Mouse (Mus musculus) hindbrain, embryonic 12.5 days (tissue): Measurements from ENCODE around the gene Pnkd. TPM values are rescaled to one million over a fixed set of nuclear protein-coding genes. Genes with fewer than 3 reads are reported as not detected.
"Not testable (repeated sequence)": the region's sequence is repeated elsewhere in the genome, so short reads cannot be mapped to it uniquely, and the experiment has no call there.

Source experiments
- ATAC-seq: fragments of 200-750 bp; cut with Nextera tagmentation; 2 replicates; pipeline ENCODE4 v1.8.0; 2017; ENCODE audit warnings: moderate TSS enrichment; ENCODE audit not compliant: low FRiP score
- H3K27ac ChIP-seq: fragments of 300-500 bp; sonication (generic); 2 replicates; pipeline ENCODE4 v1.5.1; 2016; ENCODE audit warnings: mild to moderate bottlenecking
- H3K27me3 ChIP-seq: fragments of 300-500 bp; sonication (generic); 2 replicates; pipeline ENCODE4 v1.6.1; 2016; ENCODE audit warnings: mild to moderate bottlenecking
- H3K36me3 ChIP-seq: fragments of 300-500 bp; sonication (generic); 2 replicates; pipeline ENCODE4 v1.6.1; 2016; ENCODE audit warnings: mild to moderate bottlenecking
- H3K4me1 ChIP-seq: fragments of 300-500 bp; sonication (generic); 2 replicates; pipeline ENCODE4 v1.6.1; 2016
- H3K4me2 ChIP-seq: fragments of 300-500 bp; sonication (generic); replicated peaks from 2 replicates; pipeline ENCODE4 v1.6.1; 2016; ENCODE audit warnings: mild to moderate bottlenecking
- H3K4me3 ChIP-seq: fragments of 300-500 bp; sonication (generic); 2 replicates; pipeline ENCODE4 v1.5.1; 2016; ENCODE audit warnings: mild to moderate bottlenecking
- H3K9ac ChIP-seq: fragments of 300-500 bp; sonication (generic); 2 replicates; pipeline ENCODE4 v1.6.1; 2016; ENCODE audit warnings: mild to moderate bottlenecking, moderate library complexity
- H3K9me3 ChIP-seq: fragments of 300-500 bp; sonication (generic); replicated peaks from 2 replicates; pipeline ENCODE4 v1.6.1; 2016; ENCODE audit warnings: mild to moderate bottlenecking
- WGBS: fragments of 180-500 bp; shearing (Covaris S2); methylation state at CpG from one replicate; pipeline ENCODE4 v1.1.7; 2016; 5-methylcytosine and 5-hydroxymethylcytosine counted together
- polyA plus RNA-seq: library from polyadenylated mRNA; unstranded; fragments of >200 nt; fragmentation: Nextera tagmentation; extraction: Ambion mirVana; gene quantifications from 2 replicates; pipeline ENCODE4 v1.2.1, GENCODE M21; 2016

Gene Pnkd
- polyA plus RNA-seq, 1 experiment from 2014 or later, result 94.0 TPM

DNA sequence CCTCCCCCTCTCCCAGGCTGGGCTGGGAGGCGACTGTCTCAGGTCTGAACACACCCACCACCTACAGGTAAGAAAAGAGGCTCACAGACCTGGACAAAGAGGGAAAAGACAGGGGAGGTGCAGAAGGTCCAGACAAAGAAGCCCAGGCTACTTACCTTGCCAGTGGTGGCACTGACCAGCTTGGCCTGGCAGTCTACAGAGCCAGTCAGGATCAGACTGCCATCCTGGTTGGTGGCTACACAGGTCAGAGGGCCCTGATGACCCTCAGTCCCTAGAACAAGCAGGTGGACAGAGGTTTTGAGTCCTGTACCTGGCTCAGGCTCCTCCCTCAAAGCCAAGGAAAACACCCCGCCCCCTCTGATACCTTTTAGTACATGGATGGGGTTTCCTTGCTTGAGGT is 3.4 kb upstream of the Pnkd start:
- Histone ChIP-seq H3K4me2 (no peak overlapping the region), H3K4me1 (peaks cover 24% of the 10 kb centered on the region), H3K9me3 (no peaks in the 10 kb centered on the region), H3K27ac (no peak overlapping the region), H3K27me3 (no peaks in the 10 kb centered on the region), H3K9ac (no peak overlapping the region), H3K36me3 (peaks cover 46% of the 10 kb centered on the region), H3K4me3 (no peak overlapping the region)
- 96% methylated on average over 2 of the region's 2 CpGs for WGBS
- no peak for ATAC-seq

DNA sequence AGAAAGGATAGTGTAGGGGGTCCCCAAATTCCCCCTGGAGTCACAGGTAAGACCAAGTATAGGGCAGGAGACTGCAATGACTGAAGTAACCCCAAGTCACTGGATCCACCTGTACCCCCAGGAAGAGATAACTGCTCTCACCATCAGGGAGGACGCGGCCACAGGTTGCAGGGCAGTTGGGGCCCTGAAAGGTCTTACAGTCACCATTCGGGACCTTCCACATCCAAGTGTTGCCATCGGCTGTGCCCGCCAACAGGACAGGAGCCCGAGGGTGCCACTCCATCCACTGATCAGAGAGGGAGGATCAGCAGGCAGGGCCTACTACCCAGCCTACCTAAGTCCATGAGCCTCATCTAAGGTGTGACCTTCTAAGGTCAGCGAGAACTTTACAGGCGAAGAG is 2.8 kb upstream of the Pnkd start:
- Histone ChIP-seq H3K27ac (no peak overlapping the region), H3K9ac (no peak overlapping the region), H3K27me3 (no peaks in the 10 kb centered on the region), H3K9me3 (no peaks in the 10 kb centered on the region), H3K4me1 (peaks cover 24% of the 10 kb centered on the region), H3K4me3 (no peak overlapping the region), H3K4me2 (no peak overlapping the region), H3K36me3 (peaks cover 46% of the 10 kb centered on the region)
- no peak for ATAC-seq
- WGBS, result 97% methylated on average over 8 of the region's 8 CpGs

DNA sequence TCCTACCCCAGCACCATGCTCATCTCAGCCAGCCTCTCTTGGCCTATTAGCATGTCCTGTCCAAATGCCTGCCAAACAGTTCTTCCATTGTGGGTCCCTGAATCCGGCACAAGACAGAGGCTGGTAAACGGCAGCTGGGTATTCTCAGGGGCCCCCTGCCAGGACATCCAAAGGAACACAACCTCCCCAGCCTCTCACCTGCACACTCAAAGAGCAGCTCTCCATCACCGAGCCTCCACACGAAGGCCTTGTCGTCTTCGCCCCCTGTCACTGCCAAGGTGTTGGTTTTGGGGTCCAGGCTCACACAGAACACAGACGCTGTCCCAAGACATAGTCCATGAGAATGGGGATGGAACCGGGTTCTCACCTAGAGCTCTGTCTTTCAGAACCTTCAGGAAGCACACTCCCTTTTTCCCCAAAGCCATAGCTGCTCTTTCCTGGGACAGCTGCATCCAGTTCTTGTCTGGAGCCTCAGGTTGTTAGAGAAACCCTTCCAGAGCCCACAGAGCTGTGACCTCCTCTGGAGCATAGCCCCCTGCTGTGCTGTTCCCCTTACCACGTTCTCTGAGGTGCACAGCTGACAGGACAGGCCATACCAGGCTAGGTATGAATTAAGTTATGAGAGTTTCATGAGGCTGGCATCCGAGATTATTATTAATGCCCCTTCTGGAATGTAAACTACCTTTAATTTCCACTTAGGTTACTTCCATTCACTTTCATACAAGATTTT is 1.7 kb upstream of the Pnkd start:
- Histone ChIP-seq H3K27me3 (no peaks in the 10 kb centered on the region), H3K4me2 (peak overlapping the region; percentile 87; the same call in 1 of the 2 replicates), H3K27ac (no peak overlapping the region), H3K4me1 (peaks cover 20% of the 10 kb centered on the region), H3K9ac (no peak overlapping the region), H3K9me3 (no peaks in the 10 kb centered on the region), H3K36me3 (peaks cover 46% of the 10 kb centered on the region), H3K4me3 (0 out of 2 replicates have a peak overlapping the region, but pooled peaks have one; percentile 5)
- WGBS, result 87% methylated on average over 10 of the region's 10 CpGs
- no peak for ATAC-seq

DNA sequence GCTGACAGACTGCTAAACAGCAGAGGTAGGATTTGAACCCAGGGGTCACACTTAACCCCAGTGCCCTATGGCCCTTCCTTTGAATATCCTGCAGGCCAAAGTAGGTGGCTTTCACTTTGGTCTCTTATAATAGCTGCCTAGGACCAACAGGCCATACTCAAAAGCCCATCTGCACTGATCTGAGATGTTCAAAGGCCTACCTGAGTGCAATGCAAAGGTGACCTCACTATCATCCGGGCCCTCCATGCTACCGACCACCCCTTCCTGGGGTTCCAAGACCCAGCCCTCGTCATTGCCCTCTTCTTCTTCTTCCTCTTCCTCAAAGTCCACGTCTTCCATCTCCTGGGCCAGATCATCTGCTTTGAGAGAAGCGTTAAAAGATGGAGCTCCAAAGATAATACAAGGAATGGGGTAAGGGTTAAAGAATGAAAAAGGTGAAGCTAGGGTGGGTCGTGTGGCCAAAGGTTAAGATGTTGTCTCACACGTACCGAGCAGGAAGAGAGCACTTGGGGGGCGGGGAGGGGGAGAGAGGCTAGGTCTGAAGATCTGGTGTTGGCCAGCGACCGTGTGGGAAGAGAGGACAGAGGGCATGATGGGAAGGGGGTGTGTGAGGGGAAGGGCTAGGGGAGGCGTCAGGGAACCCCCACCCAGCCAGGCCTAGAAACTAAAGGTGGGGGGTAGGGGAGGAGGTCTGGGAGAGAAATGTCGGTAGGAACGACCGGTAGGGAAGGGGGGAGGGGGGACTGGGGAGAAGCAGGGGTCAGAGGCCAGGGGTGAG is 855 bp upstream of the Pnkd start:
- H3K4me3 ChIP-seq, result peak overlapping the region; percentile 78
- 15% methylated on average over 15 of the region's 15 CpGs for WGBS
- H3K27me3 ChIP-seq, result no peaks in the 10 kb centered on the region
- ATAC-seq, result peak; percentile 48
- peaks cover 44% of the 10 kb centered on the region for H3K36me3 ChIP-seq
- H3K4me2 ChIP-seq, result peak overlapping the region; percentile 87
- peaks cover 20% of the 10 kb centered on the region for H3K4me1 ChIP-seq
- H3K27ac ChIP-seq, result peak overlapping the region; percentile 75
- no peaks in the 10 kb centered on the region for H3K9me3 ChIP-seq
- H3K9ac ChIP-seq, result peak overlapping the region; percentile 89

DNA sequence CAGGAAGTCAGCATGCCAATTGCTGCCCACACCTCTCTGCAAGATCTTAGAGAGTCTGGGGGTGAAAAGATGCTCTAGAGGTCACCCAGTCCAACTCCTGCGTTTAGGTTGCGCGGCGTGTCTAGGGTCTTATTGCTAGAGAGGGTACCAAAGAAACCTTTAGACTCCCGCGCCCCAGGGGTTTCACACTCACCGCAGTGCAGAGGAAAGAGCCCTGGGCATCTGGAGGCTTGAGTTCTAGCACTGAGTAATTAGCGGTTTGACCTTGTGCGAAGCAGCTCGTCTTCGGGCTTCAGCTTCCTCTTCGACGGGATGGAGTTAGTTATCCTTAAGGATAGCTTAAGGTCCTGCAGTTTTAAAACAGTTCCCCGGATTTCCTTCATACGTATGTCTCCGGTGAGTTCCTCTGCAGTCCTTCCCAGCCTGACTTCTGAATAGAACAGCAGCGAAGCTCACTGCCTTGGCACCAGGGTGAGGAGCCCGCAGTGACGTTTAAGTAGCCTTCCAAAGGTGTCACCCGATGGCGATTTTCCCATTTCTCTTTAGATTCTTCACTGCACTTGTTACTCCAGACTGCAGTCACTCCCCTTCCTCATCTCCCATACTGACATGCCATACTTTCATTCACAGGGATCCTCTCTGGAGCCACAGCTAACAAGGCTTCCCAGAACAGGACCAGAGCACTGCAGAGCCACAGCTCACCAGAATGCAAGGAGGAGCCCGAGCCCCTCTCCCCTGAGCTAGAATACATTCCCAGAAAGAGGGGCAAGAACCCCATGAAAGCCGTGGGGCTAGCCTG is 681 bp downstream of the Pnkd start:
- Histone ChIP-seq H3K27ac (no peak overlapping the region), H3K27me3 (no peaks in the 10 kb centered on the region), H3K36me3 (peaks cover 44% of the 10 kb centered on the region), H3K4me2 (peak overlapping the region; percentile 78), H3K9ac (peak overlapping the region; percentile 72), H3K4me1 (peaks cover 20% of the 10 kb centered on the region), H3K9me3 (no peaks in the 10 kb centered on the region), H3K4me3 (peak overlapping the region; percentile 78)
- no peak for ATAC-seq
- WGBS, result 3% methylated on average over 23 of the region's 23 CpGs

DNA sequence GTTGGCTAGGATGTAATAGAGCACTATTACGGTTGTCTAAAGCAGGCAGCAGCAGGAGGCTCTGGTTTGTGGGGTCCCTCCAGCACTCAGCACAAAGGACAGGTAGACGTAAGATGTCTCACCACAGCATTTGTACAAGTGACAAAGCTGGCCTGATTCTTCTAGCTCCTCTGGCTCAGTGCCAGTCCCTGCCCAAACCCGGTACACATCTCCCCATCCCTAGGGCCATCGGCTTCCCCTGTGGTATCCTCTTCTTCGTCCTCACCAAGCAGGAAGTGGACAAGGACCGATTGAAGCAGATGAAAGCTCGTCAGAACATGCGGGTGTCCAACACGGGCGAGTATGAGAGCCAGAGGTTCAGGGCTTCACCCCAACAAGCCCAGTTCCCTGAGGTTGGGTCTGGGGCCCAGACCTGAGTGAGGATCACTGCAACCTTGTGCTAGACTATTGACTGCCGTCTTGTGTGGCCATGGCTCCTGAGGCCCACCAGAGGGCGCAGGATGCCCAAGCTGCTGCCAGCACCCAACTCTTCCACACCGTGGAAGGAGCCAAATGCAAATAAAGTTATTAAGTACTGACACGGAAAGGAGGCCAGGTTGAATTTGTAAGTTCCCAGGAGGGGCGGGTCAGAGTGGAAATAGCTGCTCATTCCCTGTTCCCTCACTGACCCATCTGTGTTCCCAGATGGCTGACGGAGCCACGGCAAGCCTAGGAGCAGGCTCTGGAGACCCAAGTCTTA is 2.3 kb downstream of the Pnkd start:
- peaks cover 20% of the 10 kb centered on the region for H3K4me1 ChIP-seq
- H3K27me3 ChIP-seq, H3K9ac ChIP-seq, H3K27ac ChIP-seq, H3K4me2 ChIP-seq, H3K9me3 ChIP-seq, ATAC-seq, H3K4me3 ChIP-seq: not testable (repeated sequence)
- WGBS, result 60% methylated on average over 15 of the region's 17 CpGs
- H3K36me3 ChIP-seq, result peaks cover 35% of the 10 kb centered on the region

DNA sequence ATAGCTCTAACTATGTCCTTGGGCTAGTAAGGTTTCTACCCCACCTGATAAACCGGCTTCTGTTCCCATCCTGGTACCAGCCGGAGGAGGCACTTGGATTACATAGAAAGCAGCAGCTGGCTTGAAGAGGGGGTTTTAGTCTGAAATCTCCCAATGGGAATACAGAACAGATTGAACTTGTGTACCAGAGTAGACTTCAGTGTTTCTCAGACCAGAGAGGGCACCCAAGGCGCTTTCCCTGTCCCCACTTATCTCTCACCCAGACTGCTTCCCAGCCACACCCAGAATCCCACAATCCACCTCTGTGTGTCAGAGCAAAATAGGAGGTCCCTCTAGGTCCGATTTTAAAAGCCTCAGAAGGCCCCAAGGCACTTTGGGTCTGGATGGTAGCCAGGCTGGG is 3.6 kb downstream of the Pnkd start:
- H3K27ac ChIP-seq, result no peak overlapping the region
- H3K4me3 ChIP-seq, result no peak overlapping the region
- no peak overlapping the region for H3K4me2 ChIP-seq
- 79% methylated on average over 4 of the region's 4 CpGs for WGBS
- peaks cover 14% of the 10 kb centered on the region for H3K4me1 ChIP-seq
- H3K9ac ChIP-seq, result peak overlapping the region; percentile 35; the same call in 1 of the 2 replicates
- ATAC-seq, result no peak
- H3K36me3 ChIP-seq, result peaks cover 33% of the 10 kb centered on the region
- no peaks in the 10 kb centered on the region for H3K27me3 ChIP-seq
- H3K9me3 ChIP-seq, result no peaks in the 10 kb centered on the region

DNA sequence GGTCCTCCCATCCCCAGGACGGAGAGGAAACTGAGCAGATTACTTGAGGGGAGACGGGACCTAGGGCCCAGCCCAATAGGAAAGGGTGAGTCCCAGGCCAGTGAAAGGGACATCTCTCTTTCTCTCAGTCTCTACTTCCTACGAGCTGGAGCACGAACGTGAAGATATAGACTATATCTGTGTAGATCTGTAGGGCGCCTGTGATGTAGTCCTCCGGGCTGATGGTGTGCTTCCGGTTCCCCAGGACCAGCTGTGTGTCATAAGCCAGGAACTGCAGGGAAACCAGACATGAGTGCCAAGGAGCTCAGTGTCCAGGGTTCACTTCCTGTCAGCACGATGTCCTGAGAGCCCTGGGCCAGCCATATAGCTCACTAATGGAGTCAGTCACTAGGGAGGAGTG is 4.5 kb downstream of the Pnkd start:
- ATAC-seq, result no peak
- peaks cover 8% of the 10 kb centered on the region for H3K4me1 ChIP-seq
- H3K9me3 ChIP-seq, result no peaks in the 10 kb centered on the region
- H3K27me3 ChIP-seq, result no peaks in the 10 kb centered on the region
- no peak overlapping the region for H3K9ac ChIP-seq
- no peak overlapping the region for H3K4me3 ChIP-seq
- peaks cover 33% of the 10 kb centered on the region for H3K36me3 ChIP-seq
- 91% methylated on average over 9 of the region's 9 CpGs for WGBS
- H3K27ac ChIP-seq, result no peak overlapping the region
- no peak overlapping the region for H3K4me2 ChIP-seq

DNA sequence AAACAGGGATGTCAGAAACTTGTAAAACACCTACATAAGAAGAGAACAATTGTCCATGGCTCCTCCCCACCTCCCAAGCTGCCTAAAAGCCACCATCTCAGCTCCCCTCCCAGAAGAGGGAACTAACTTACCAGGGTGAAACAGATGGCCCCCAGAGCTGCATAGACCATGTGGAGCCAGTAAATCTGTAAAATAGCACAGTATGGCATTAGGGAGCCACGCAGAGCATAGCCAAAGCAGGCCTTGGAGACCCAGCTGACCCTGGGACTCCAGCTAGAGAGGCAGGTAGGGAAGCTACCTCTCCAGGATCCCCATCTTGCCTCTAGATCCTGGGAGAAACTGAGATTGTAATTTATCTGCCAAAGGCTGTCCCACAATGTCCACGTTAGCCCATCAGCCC is 5.0 kb downstream of the Pnkd start:
- no peak for ATAC-seq
- WGBS, result 90% methylated on average over 2 of the region's 2 CpGs
- Histone ChIP-seq H3K4me1 (peaks cover 8% of the 10 kb centered on the region), H3K4me2 (no peak overlapping the region), H3K36me3 (peaks cover 33% of the 10 kb centered on the region), H3K27ac (no peak overlapping the region), H3K4me3 (no peak overlapping the region), H3K9me3 (no peaks in the 10 kb centered on the region), H3K27me3 (no peaks in the 10 kb centered on the region), H3K9ac (no peak overlapping the region)

DNA sequence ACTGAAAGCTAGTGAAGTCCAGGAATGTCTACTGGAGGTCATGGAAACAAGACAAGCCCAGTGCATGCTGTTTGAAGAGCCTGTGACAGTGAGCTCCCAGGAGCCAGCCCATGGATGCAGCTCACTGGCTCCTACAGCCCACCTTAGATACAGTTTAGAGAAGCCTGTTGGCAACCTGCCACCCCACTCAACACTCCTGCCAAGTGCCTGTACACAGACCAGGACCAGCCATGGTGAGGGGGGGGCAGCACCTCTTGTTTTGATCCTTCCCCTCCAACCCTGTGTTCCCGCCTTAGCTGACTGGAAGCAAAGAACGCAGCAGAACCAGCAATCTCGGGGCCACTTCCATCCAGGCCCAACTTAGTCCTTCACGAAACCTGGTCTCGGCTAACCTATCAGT is 5.4 kb downstream of the Pnkd start:
- Histone ChIP-seq H3K4me3 (no peak overlapping the region), H3K27me3 (no peaks in the 10 kb centered on the region), H3K4me1 (peaks cover 10% of the 10 kb centered on the region), H3K36me3 (peaks cover 33% of the 10 kb centered on the region), H3K4me2 (no peak overlapping the region), H3K9me3 (no peaks in the 10 kb centered on the region), H3K27ac (no peak overlapping the region), H3K9ac (no peak overlapping the region)
- WGBS, result 96% methylated on average over 5 of the region's 5 CpGs
- ATAC-seq, result no peak

DNA sequence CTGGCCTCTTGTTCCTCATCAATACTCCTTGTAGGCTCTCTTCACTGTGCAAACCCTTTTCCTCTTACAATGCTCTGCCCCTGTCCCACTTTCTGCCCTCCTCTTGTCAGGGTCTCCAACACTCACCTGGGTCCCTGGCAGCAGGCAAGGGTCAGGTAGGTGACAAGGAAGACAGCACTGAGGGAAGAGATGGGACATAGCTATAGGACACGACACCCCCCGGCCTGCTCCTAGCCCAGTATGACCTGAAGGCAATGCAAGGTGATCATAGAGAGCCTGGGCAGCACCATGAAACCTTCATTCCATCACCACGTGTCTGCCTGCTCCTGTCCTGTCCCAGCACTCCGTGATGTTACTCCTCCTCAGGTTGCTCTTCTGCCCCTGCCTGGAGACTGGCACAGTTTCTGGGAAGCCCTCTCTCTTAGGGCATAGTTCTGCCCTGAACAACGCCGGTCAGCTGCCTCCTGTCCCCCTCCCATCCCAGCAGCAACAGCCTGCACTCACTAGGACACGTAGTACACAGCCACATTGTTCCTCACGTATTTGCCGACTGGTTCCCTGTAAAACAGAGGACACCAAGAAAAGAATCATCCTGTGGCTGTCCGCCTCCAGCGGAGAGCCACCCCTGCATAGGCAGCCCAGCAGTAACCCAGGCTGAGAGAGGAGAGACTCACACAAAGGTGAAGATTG is 7.7 kb downstream of the Pnkd start:
- Histone ChIP-seq H3K9ac (no peak overlapping the region), H3K4me3 (no peak overlapping the region), H3K27ac (no peak overlapping the region), H3K4me2 (no peak overlapping the region), H3K9me3 (no peaks in the 10 kb centered on the region), H3K4me1 (peaks cover 22% of the 10 kb centered on the region), H3K27me3 (no peaks in the 10 kb centered on the region), H3K36me3 (peaks cover 36% of the 10 kb centered on the region)
- ATAC-seq, result no peak
- 87% methylated on average over 11 of the region's 11 CpGs for WGBS
